Mouse (Mus musculus) liver, embryonic 14.5 days (tissue): ENCODE data around the gene Eps8. TPM values are rescaled to one million over a fixed set of nuclear protein-coding genes. Genes with fewer than 3 reads are reported as not detected.

Experiments
- ATAC-seq: fragments of 200-750 bp; cut with Nextera tagmentation; 2 replicates; pipeline ENCODE4 v1.8.0; 2017; ENCODE audit warnings: moderate number of reproducible peaks, mild to moderate bottlenecking, moderate library complexity; ENCODE audit not compliant: insufficient read depth
- DNase-seq, 3 experiments: peaks; one replicate each; pipeline ENCODE4 v3.0.0-alpha.2; 2012 to 2013; ENCODE audit warnings: low read depth in 3 of 3, low spot score in 3 of 3
- H3K27ac ChIP-seq: fragments of 300-500 bp; sonication (generic); 2 replicates; pipeline ENCODE4 v1.5.1; 2014; ENCODE audit warnings: moderate library complexity, mild to moderate bottlenecking, control low read depth, inconsistent platforms
- H3K27me3 ChIP-seq: fragments of 300-500 bp; sonication (generic); 2 replicates; pipeline ENCODE4 v1.6.1; 2014; ENCODE audit warnings: mild to moderate bottlenecking, low read length, moderate library complexity; ENCODE audit not compliant: control insufficient read depth, insufficient read depth
- H3K36me3 ChIP-seq: fragments of 300-500 bp; sonication (generic); replicated peaks from 2 replicates; pipeline ENCODE4 v1.6.1; 2014; ENCODE audit warnings: low read depth; ENCODE audit not compliant: control insufficient read depth, insufficient read depth
- H3K4me1 ChIP-seq, 2 experiments: fragments of 200-500 bp in 1 of 2; fragments of 300-500 bp in 1 of 2; sonication (generic) in 1 of 2; replicated peaks; 2 replicates each; pipeline ENCODE4 v1.6.1; 2012 to 2014; ENCODE audit warnings: antibody characterized with exemption in 1 of 2, inconsistent platforms in 1 of 2, low read length in 1 of 2; ENCODE audit not compliant: control insufficient read depth in 2 of 2, insufficient read depth in 2 of 2
- H3K4me2 ChIP-seq: fragments of 300-500 bp; sonication (generic); 2 replicates; pipeline ENCODE4 v1.6.1; 2014; ENCODE audit warnings: low read depth, mild to moderate bottlenecking, control low read depth, moderate library complexity
- H3K4me3 ChIP-seq, 2 experiments: fragments of 200-500 bp in 1 of 2; fragments of 300-500 bp in 1 of 2; sonication (generic) in 1 of 2; 2 replicates each; pipeline ENCODE4 v1.5.1; 2012 to 2014; ENCODE audit warnings: low read depth in 2 of 2, low read length in 2 of 2, mild to moderate bottlenecking in 2 of 2, control low read depth in 1 of 2, inconsistent platforms in 1 of 2, moderate library complexity in 1 of 2; ENCODE audit not compliant: insufficient read depth in 1 of 2
- H3K9ac ChIP-seq: fragments of 300-500 bp; sonication (generic); replicated peaks from 2 replicates; pipeline ENCODE4 v1.6.1; 2014; ENCODE audit warnings: mild to moderate bottlenecking, control low read depth, moderate library complexity
- H3K9me3 ChIP-seq: fragments of 300-500 bp; sonication (generic); 2 replicates; pipeline ENCODE4 v1.6.1; 2016; ENCODE audit warnings: low read length, mixed read lengths; ENCODE audit not compliant: control insufficient read depth
- CTCF ChIP-seq: IDR thresholded peaks from 2 replicates; pipeline ENCODE4 v1.5.1; 2016; ENCODE audit warnings: antibody characterized with exemption, low read depth, control low read depth
- EP300 ChIP-seq: IDR thresholded peaks from 2 replicates; pipeline ENCODE4 v1.6.1; 2016; ENCODE audit warnings: antibody characterized with exemption, low read depth
- WGBS: fragments of 180-500 bp; shearing (Covaris S2); extraction: QIAGEN DNeasy Blood & Tissue Kit; methylation state at CpG from one replicate; pipeline ENCODE4 v1.1.7; 2014; ENCODE audit not compliant: insufficient replicate concordance; 5-methylcytosine and 5-hydroxymethylcytosine counted together
- polyA plus RNA-seq, 2 experiments: library from polyadenylated mRNA; depleted of rRNA in 1 of 2; stranded (reverse) in 1 of 2; unstranded in 1 of 2; fragments of >200 nt; fragmentation: Nextera tagmentation in 1 of 2; extraction: Ambion mirVana in 1 of 2; gene quantifications; 2 replicates each; pipeline versions ENCODE4 v1.2.1 to v1.2.3; 2012 to 2014

Eps8 gene
- polyA plus RNA-seq, 2 experiments, result 0.42 to 1.4 TPM

GRCm38 (mm10) chr6:137525769-137526168 is 128.9 kb downstream of the Eps8 start:
- WGBS, result 42% methylated on average over 3 of the region's 3 CpGs
- Histone ChIP-seq H3K9me3 (no peaks in the 10 kb centered on the region), H3K4me2 (no peak overlapping the region), H3K27ac (no peak overlapping the region), H3K4me1 (no peaks in the 10 kb centered on the region), H3K9ac (no peak overlapping the region), H3K36me3 (no peaks in the 10 kb centered on the region), H3K4me3 (no peak overlapping the region), H3K27me3 (no peaks in the 10 kb centered on the region)
- ATAC-seq (no peak), DNase-seq (no peak)
- TF ChIP-seq CTCF (no peak), EP300 (no peak)

DNA sequence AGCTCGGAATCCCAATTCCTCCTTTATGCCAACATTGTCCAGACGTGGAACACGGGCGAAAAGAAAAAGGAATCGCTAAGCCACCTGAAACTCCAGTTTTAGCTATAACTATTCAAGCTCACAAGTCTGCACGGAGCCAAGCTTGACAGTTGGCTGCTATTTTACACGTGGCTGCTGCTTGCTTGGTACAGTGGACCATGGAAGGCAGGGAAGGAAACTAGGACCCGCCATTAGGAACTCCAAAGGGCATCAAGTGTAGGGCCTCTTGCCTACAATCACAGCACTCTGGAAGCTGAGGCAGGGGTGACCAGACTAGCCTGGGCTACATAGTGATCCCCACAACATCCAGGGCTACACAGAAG is 134.4 kb downstream of the Eps8 start:
- Histone ChIP-seq H3K36me3 (no peaks in the 10 kb centered on the region), H3K9me3 (no peaks in the 10 kb centered on the region), H3K27ac (no peak overlapping the region), H3K4me3 (no peak overlapping the region), H3K4me1 (no peaks in the 10 kb centered on the region), H3K4me2 (no peak overlapping the region), H3K9ac (no peak overlapping the region), H3K27me3 (no peaks in the 10 kb centered on the region)
- TF ChIP-seq EP300 (no peak), CTCF (no peak)
- WGBS, result 69% methylated on average over 8 of the region's 8 CpGs
- no peak for DNase-seq
- ATAC-seq, result no peak

DNA sequence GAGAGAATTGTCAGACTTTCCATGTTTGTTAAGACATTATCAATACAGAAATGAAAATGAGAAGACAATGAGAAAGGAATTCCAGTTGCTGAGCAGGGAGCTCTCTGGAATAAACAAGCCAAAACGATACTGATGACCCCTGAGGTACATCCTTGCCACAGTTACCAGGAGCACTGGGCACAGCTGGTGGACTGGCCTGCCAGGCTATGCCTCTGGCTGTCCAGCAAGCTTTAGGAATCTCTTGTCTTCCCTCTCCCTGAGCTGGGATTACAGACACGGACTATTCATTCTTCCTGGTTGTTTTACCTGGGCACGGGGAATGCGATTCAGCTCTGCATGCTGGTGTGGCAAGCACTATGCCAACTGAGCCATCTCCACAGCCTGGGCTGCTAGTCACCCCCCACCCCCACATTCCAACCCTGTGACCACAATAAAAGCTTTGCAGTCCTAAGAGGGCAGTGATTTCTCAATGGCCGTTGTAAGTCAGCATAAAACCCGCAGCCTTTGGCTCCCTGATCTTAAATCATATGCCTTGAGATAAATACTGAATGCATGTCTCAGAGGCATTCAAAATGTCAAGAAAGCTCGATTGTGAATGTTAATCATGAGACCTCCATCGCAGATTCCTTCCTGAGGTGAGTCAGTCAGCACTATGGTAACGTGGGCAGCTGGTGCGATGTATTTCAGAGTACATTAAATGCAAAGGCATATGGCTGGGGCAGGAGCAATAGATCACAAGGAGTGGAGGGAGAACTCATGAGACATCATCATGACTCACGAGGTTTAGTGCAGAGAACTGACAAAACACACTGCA is 134.9 kb downstream of the Eps8 start:
- ATAC-seq (no peak), DNase-seq (no peak)
- no peak overlapping the region for H3K4me2 ChIP-seq
- H3K4me3 ChIP-seq, result no peak overlapping the region
- H3K36me3 ChIP-seq, result no peaks in the 10 kb centered on the region
- no peaks in the 10 kb centered on the region for H3K27me3 ChIP-seq
- H3K27ac ChIP-seq, result no peak overlapping the region
- H3K4me1 ChIP-seq, result no peaks in the 10 kb centered on the region
- WGBS, result 63% methylated on average over 11 of the region's 11 CpGs
- no peak overlapping the region for H3K9ac ChIP-seq
- no peak for TF ChIP-seq EP300
- TF ChIP-seq CTCF, result no peak
- H3K9me3 ChIP-seq, result no peaks in the 10 kb centered on the region

GRCm38 (mm10) chr6:137514872-137515271 is 139.8 kb downstream of the Eps8 start:
- Histone ChIP-seq H3K9me3 (no peaks in the 10 kb centered on the region), H3K4me3 (no peak overlapping the region), H3K27ac (no peak overlapping the region), H3K4me1 (peaks cover 0 to 6% of the 10 kb centered on the region in 2 experiments; a peak in 2 of 4 replicates), H3K36me3 (no peaks in the 10 kb centered on the region), H3K9ac (no peak overlapping the region), H3K27me3 (no peaks in the 10 kb centered on the region), H3K4me2 (no peak overlapping the region)
- WGBS, result 69% methylated on average over 4 of the region's 4 CpGs
- DNase-seq (no peak), ATAC-seq (no peak)
- TF ChIP-seq CTCF (no peak), EP300 (no peak)

- H3K9me3 ChIP-seq, result no peaks in the 10 kb centered on the region
- TF ChIP-seq EP300 (peak; percentile 66), CTCF (no peak)
- H3K9ac ChIP-seq, result no peak overlapping the region
- H3K27me3 ChIP-seq, result no peaks in the 10 kb centered on the region
- peaks cover 0 to 6% of the 10 kb centered on the region in 2 experiments; a peak in 2 of 4 replicates for H3K4me1 ChIP-seq
- H3K36me3 ChIP-seq, result no peaks in the 10 kb centered on the region
- peak in 1 of 3 experiments; percentile 11 for DNase-seq
- H3K4me3 ChIP-seq, result no peak overlapping the region
- peak; percentile 74 for ATAC-seq
- 4% methylated on average over 5 of the region's 5 CpGs for WGBS
- no peak overlapping the region for H3K27ac ChIP-seq
- H3K4me2 ChIP-seq, result no peak overlapping the region
Observed at GRCm38 (mm10) chr6:137512753-137513152, 141.9 kb downstream of the Eps8 start.
